Mouse (Mus musculus): ENCODE results near the gene Hc. TPM values are rescaled to one million over a fixed set of nuclear protein-coding genes. Genes with fewer than 3 reads are reported as not detected.

The Hc gene
- polyA plus RNA-seq (2016; fragmentation: Nextera tagmentation; extraction: Ambion mirVana): 0.45 and 1.2 TPM in 2 replicates

DNA sequence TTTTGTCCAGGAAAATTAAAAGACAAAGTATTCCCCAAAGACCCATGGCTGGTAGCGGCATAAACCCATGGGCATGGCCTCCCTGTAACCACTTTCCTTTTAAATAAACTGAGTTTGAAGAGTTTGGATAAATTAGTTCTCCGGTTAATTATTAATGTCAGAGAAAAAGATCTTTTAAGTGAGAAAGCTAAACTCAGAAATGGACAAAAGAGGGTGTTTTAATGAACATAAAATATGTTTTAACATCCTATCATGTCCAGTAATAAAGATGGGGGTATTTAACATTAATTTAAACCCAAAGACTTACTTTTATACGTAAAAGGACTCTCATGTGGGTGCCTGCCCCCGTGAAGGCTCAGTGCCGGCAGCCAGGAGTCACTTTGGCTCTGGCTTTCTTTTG, at the start of gene Hc:
Gene Hc, minus strand, starts transcription at position 101 of the 400 bp plus-strand sequence.
- no peak for ATAC-seq (ENCODE audit: low FRiP score)
- Histone ChIP-seq H3K4me3 (replicated peaks) (no peak within 1 kb of the TSS), H3K4me2 (no peak within 1 kb of the TSS), H3K27me3 (no peaks in the 10 kb centered on the region), H3K9ac (no peak within 1 kb of the TSS), H3K9me3 (no peaks in the 10 kb centered on the region), H3K36me3 (replicated peaks) (no peaks in the 10 kb centered on the region), H3K4me1 (no peaks in the 10 kb centered on the region), H3K27ac (no peak within 1 kb of the TSS)
- 81% methylated on average over 5 of the region's 5 CpGs for WGBS

- Histone ChIP-seq H3K9me3 (no peaks in the 10 kb centered on the region), H3K27me3 (no peaks in the 10 kb centered on the region), H3K9ac (no peak overlapping the region), H3K4me1 (peaks cover 7% of the 10 kb centered on the region; the same call in 1 of the 2 replicates), H3K4me3 (replicated peaks) (no peak overlapping the region), H3K27ac (no peak overlapping the region), H3K4me2 (no peak overlapping the region; the same call in 1 of the 2 replicates), H3K36me3 (replicated peaks) (peaks cover 8% of the 10 kb centered on the region; the same call in 1 of the 2 replicates)
- 78% methylated on average over 2 of the region's 2 CpGs for WGBS
- ATAC-seq (ENCODE audit: low FRiP score): no peak
Observed at GRCm38 (mm10) chr2:35110521-35110920, 49.3 kb upstream of the Hc start.

GRCm38 (mm10) chr2:35109924-35110304, 48.7 kb upstream of the Hc start:
- no peak overlapping the region for H3K27ac ChIP-seq
- H3K9me3 ChIP-seq: no peaks in the 10 kb centered on the region
- WGBS: 3% methylated on average over 13 of the region's 13 CpGs
- peak overlapping the region; percentile 59 for H3K4me3 ChIP-seq (replicated peaks)
- no peak for ATAC-seq (ENCODE audit: low FRiP score)
- H3K4me2 ChIP-seq: peak overlapping the region; percentile 67
- peaks cover 4% of the 10 kb centered on the region; the same call in 1 of the 2 replicates for H3K36me3 ChIP-seq (replicated peaks)
- no peaks in the 10 kb centered on the region for H3K27me3 ChIP-seq
- peak overlapping the region; percentile 73 for H3K9ac ChIP-seq
- H3K4me1 ChIP-seq: peaks cover 7% of the 10 kb centered on the region; the same call in 1 of the 2 replicates

DNA sequence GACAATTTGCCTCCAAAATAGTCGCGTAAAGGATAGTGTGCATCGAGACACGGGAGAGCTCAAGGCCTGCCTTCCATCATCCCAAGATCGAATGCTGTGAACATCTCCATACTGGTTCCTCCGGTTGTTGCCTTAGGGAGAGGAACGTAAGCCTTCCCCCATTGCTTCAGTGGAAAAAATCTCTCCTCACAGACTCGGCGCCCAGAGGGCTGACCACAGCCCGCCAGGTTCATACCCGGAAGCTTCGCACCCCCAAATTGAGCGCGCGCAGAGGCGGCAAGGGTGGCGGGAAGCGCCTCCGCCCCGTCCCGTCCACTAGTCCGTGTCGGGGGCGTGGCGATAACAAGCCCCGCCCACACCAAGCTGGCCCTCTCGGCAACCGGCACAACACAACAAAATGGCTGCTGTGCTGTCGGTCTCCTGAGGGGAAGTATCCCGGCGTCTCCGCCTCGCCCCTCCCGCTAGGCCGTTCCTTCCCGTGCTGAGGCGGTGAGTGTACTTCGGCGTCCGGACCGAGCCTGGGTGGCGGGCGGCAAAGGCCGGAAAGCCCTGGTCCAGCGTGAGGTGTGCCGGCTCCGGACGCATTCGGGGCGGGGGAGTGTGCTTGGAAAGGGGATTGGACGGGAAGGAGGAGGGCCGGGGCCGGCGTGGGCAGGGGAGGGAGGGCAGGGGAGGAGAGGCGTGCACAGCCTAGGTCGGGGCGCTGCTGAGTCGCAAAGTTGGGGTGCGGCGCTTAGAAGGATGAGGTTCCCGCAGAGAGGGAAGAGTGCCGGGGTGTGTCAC, 48.1 kb upstream of the Hc start, which contains the start of gene Cntrl:
Gene Cntrl, plus strand, starts transcription at position 352 of the 783 bp plus-strand sequence.
- ATAC-seq (ENCODE audit: low FRiP score): peak; percentile 97
- H3K27ac ChIP-seq: peak within 1 kb of the TSS; percentile 65
- peaks cover 7% of the 10 kb centered on the region; the same call in 1 of the 2 replicates for H3K4me1 ChIP-seq
- peaks cover 4% of the 10 kb centered on the region; the same call in 1 of the 2 replicates for H3K36me3 ChIP-seq (replicated peaks)
- H3K4me2 ChIP-seq: peak within 1 kb of the TSS; percentile 67
- H3K9me3 ChIP-seq: no peaks in the 10 kb centered on the region
- under 1% methylated on average over 60 of the region's 62 CpGs for WGBS
- H3K27me3 ChIP-seq: no peaks in the 10 kb centered on the region
- H3K4me3 ChIP-seq (replicated peaks): peak within 1 kb of the TSS; percentile 59
- peak within 1 kb of the TSS; percentile 73 for H3K9ac ChIP-seq

DNA sequence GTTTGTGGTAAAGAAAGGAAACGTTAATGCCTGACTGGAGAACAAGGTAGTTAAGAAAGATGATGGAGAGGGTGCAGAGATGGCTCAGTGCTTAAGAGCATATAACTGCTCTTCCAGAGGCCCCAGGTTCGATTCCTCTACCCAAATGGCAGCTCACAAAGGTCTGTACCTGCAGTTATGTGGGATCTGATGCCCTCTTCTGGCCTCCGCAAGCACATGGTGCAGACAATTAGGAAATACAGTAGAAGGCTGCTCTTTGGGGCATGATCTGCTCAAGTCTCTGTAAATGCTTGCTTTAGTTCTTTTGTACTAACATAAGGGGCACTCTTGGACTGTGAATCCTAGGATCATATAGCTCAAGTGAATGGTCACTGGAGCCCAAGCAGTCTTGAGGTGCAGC, 47.5 kb upstream of the Hc start:
- Histone ChIP-seq H3K4me3 (replicated peaks) (peak overlapping the region; percentile 59), H3K4me1 (peaks cover 7% of the 10 kb centered on the region; the same call in 1 of the 2 replicates), H3K36me3 (replicated peaks) (peaks cover 4% of the 10 kb centered on the region; the same call in 1 of the 2 replicates), H3K9me3 (no peaks in the 10 kb centered on the region), H3K27ac (peak overlapping the region; percentile 65), H3K9ac (peak overlapping the region; percentile 73; the same call in 1 of the 2 replicates), H3K27me3 (no peaks in the 10 kb centered on the region), H3K4me2 (peak overlapping the region; percentile 67)
- WGBS: 40% methylated on average over 3 of the region's 3 CpGs
- no peak; the same call in 1 of the 2 replicates for ATAC-seq (ENCODE audit: low FRiP score)

GRCm38 (mm10) chr2:35107984-35108635, 46.9 kb upstream of the Hc start:
- H3K4me3 ChIP-seq (replicated peaks): no peak overlapping the region
- no peak overlapping the region for H3K27ac ChIP-seq
- WGBS: 55% methylated on average over 5 of the region's 5 CpGs
- H3K9ac ChIP-seq: no peak overlapping the region
- no peak overlapping the region for H3K4me2 ChIP-seq
- ATAC-seq (ENCODE audit: low FRiP score): no peak
- H3K4me1 ChIP-seq: peaks cover 7% of the 10 kb centered on the region; the same call in 1 of the 2 replicates
- no peaks in the 10 kb centered on the region for H3K36me3 ChIP-seq (replicated peaks)
- H3K27me3 ChIP-seq: no peaks in the 10 kb centered on the region
- no peaks in the 10 kb centered on the region for H3K9me3 ChIP-seq

- no peaks in the 10 kb centered on the region for H3K36me3 ChIP-seq (replicated peaks)
- no peak overlapping the region for H3K9ac ChIP-seq
- ATAC-seq (ENCODE audit: low FRiP score): no peak
- 61% methylated on average over 3 of the region's 3 CpGs for WGBS
- H3K4me1 ChIP-seq: peaks cover 4% of the 10 kb centered on the region; the same call in 1 of the 2 replicates
- H3K27me3 ChIP-seq: no peaks in the 10 kb centered on the region
- H3K27ac ChIP-seq: no peak overlapping the region
- H3K4me2 ChIP-seq: no peak overlapping the region
- no peaks in the 10 kb centered on the region for H3K9me3 ChIP-seq
- no peak overlapping the region for H3K4me3 ChIP-seq (replicated peaks)
Observed at GRCm38 (mm10) chr2:35104843-35105242, 43.6 kb upstream of the Hc start.

DNA sequence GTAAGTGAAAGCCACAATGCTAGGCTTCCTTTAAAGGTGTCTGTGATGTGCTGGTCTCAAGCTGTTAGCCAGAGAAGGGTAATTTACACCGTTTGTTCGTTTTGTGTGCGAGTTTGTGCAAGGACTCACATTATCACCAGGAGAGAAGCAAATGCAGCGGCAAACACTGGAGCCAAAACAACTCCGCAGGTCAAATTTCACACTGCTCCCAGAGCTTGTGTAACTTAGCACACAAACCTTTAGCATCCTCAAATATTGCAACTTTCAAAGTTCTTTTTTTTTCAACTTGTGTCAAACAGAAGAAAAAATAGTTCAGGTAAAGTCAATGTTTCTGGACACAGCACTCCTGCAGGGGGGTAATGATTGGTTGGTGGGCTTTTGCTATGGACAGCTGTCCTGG, 42.3 kb upstream of the Hc start:
- no peaks in the 10 kb centered on the region for H3K9me3 ChIP-seq
- H3K4me3 ChIP-seq (replicated peaks): no peak overlapping the region
- no peak overlapping the region for H3K27ac ChIP-seq
- H3K27me3 ChIP-seq: no peaks in the 10 kb centered on the region
- no peaks in the 10 kb centered on the region for H3K36me3 ChIP-seq (replicated peaks)
- WGBS: 79% methylated on average over 5 of the region's 5 CpGs
- ATAC-seq (ENCODE audit: low FRiP score): no peak
- H3K4me2 ChIP-seq: no peak overlapping the region
- H3K4me1 ChIP-seq: peaks cover under 1% of the 10 kb centered on the region; the same call in 1 of the 2 replicates
- no peak overlapping the region for H3K9ac ChIP-seq

- Histone ChIP-seq H3K4me1 (no peaks in the 10 kb centered on the region), H3K9ac (no peak overlapping the region), H3K4me2 (no peak overlapping the region), H3K27ac (no peak overlapping the region), H3K4me3 (replicated peaks) (no peak overlapping the region), H3K27me3 (no peaks in the 10 kb centered on the region), H3K36me3 (replicated peaks) (no peaks in the 10 kb centered on the region), H3K9me3 (no peaks in the 10 kb centered on the region)
- no peak for ATAC-seq (ENCODE audit: low FRiP score)
Observed at GRCm38 (mm10) chr2:35102777-35103176, 41.5 kb upstream of the Hc start.

- no peaks in the 10 kb centered on the region for H3K9me3 ChIP-seq
- H3K36me3 ChIP-seq (replicated peaks): no peaks in the 10 kb centered on the region
- no peak within 1 kb of the TSS for H3K4me2 ChIP-seq
- H3K4me3 ChIP-seq (replicated peaks): no peak within 1 kb of the TSS
- no peaks in the 10 kb centered on the region for H3K4me1 ChIP-seq
- ATAC-seq (ENCODE audit: low FRiP score): no peak
- no peaks in the 10 kb centered on the region for H3K27me3 ChIP-seq
- H3K27ac ChIP-seq: no peak within 1 kb of the TSS
- H3K9ac ChIP-seq: no peak within 1 kb of the TSS
- WGBS: 96% methylated on average over 3 of the region's 3 CpGs
Observed at GRCm38 (mm10) chr2:35101443-35101842, 40.2 kb upstream of the Hc start, which contains the start of gene AI182371. AI182371 (minus strand) TSS chr2:35101543.

DNA sequence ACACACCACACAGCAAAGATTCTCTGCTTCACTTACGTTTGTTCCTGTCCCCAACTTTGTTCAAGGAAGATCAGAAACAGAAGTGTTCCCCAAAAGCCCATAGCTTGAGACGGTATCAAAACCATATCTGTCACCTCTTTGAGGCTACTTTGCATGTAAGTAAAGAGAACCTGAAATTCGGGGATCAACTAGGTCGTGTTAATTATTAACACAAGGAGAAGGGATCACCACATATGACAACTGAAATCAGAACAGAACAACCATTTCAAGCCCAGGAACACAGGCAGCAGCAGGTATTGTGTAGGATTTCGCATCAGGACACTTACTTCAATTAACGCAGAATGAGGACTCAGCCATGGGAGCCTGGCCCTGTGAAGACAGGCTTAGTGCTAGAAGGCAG, 39.3 kb upstream of the Hc start:
- H3K27me3 ChIP-seq: no peaks in the 10 kb centered on the region
- H3K4me1 ChIP-seq: no peaks in the 10 kb centered on the region
- no peak overlapping the region for H3K4me2 ChIP-seq
- H3K9ac ChIP-seq: no peak overlapping the region
- H3K4me3 ChIP-seq (replicated peaks): no peak overlapping the region
- no peak overlapping the region for H3K27ac ChIP-seq
- 88% methylated on average over 6 of the region's 6 CpGs for WGBS
- no peaks in the 10 kb centered on the region for H3K9me3 ChIP-seq
- ATAC-seq (ENCODE audit: low FRiP score): no peak
- H3K36me3 ChIP-seq (replicated peaks): no peaks in the 10 kb centered on the region

DNA sequence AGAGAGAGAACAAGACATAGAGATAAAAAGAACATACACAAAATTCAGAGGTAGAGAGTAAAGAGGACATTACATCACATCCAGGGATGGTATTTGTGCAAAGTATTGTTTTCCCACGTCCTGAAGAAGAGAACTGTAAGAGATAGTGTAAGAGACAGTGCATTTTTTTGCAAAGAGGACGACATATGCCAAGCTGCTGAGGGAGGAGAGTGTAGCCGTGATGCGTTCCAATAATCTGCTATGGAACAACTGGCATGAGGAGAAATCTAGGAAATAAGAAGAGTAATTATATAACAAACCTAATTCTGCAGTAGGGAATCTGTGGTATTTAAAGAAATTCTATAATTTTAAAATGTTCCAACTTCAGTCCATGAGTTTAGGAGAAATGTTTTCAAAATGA, 26.2 kb upstream of the Hc start:
- Histone ChIP-seq H3K4me2 (no peak overlapping the region), H3K36me3 (replicated peaks) (no peaks in the 10 kb centered on the region), H3K4me3 (replicated peaks) (no peak overlapping the region), H3K4me1 (no peaks in the 10 kb centered on the region), H3K27ac (no peak overlapping the region), H3K27me3 (no peaks in the 10 kb centered on the region), H3K9me3 (no peaks in the 10 kb centered on the region), H3K9ac (no peak overlapping the region)
- ATAC-seq (ENCODE audit: low FRiP score): no peak
- whole genome bisulfite sequencing: 74% methylated on average over 4 of the region's 4 CpGs
